Mouse (Mus musculus) lung, embryonic 16.5 days (tissue): ENCODE data around the gene Rfc2. TPM values are rescaled to one million over a fixed set of nuclear protein-coding genes. Genes with fewer than 3 reads are reported as not detected.
A peak's percentile ranks its signal among the peaks of the same experiment; 100 is the strongest.

Source experiments
- ATAC-seq: fragments of 200-750 bp; cut with Nextera tagmentation; 2 replicates; pipeline ENCODE4 v1.8.0; 2017; ENCODE audit warnings: low read depth, mild to moderate bottlenecking, moderate library complexity
- H3K27ac ChIP-seq: fragments of 300-500 bp; sonication (generic); 2 replicates; pipeline ENCODE4 v1.5.1; 2014; ENCODE audit warnings: mild to moderate bottlenecking, control low read depth, low read length
- H3K27me3 ChIP-seq: fragments of 300-500 bp; sonication (generic); 2 replicates; pipeline ENCODE4 v1.6.1; 2014; ENCODE audit warnings: low read depth, low read length, mixed read lengths; ENCODE audit not compliant: control insufficient read depth, insufficient read depth
- H3K36me3 ChIP-seq: fragments of 300-500 bp; sonication (generic); 2 replicates; pipeline ENCODE4 v1.6.1; 2014; ENCODE audit warnings: low read length; ENCODE audit not compliant: control insufficient read depth, insufficient read depth
- H3K4me1 ChIP-seq: fragments of 300-500 bp; sonication (generic); replicated peaks from 2 replicates; pipeline ENCODE4 v1.6.1; 2014; ENCODE audit warnings: low read length, mixed read lengths; ENCODE audit not compliant: control insufficient read depth, insufficient read depth
- H3K4me2 ChIP-seq: fragments of 300-500 bp; sonication (generic); 2 replicates; pipeline ENCODE4 v1.6.1; 2014; ENCODE audit warnings: low read depth, low read length, control low read depth
- H3K4me3 ChIP-seq: fragments of 300-500 bp; sonication (generic); 2 replicates; pipeline ENCODE4 v1.5.1; 2014; ENCODE audit warnings: mild to moderate bottlenecking, low read length, control low read depth
- H3K9ac ChIP-seq: fragments of 300-500 bp; sonication (generic); 2 replicates; pipeline ENCODE4 v1.6.1; 2014; ENCODE audit warnings: low read length, control low read depth
- H3K9me3 ChIP-seq: fragments of 300-500 bp; sonication (generic); 2 replicates; pipeline ENCODE4 v1.6.1; 2016; ENCODE audit warnings: low read length; ENCODE audit not compliant: control insufficient read depth
- WGBS: fragments of 180-500 bp; shearing (Covaris S2); extraction: QIAGEN DNeasy Blood & Tissue Kit; methylation state at CpG from one replicate; pipeline ENCODE4 v1.1.7; 2014; 5-methylcytosine and 5-hydroxymethylcytosine counted together
- polyA plus RNA-seq: library from polyadenylated mRNA; unstranded; fragments of >200 nt; fragmentation: Nextera tagmentation; extraction: Ambion mirVana; gene quantifications from 2 replicates; pipeline ENCODE4 v1.2.1, GENCODE M21; 2015

Rfc2 gene
- polyA plus RNA-seq, 1 experiment from 2014 or later = 270 TPM

- no peak overlapping the region for H3K27ac ChIP-seq
- peaks cover 14% of the 10 kb centered on the region for H3K36me3 ChIP-seq
- no peak overlapping the region for H3K4me3 ChIP-seq
- H3K27me3 ChIP-seq = no peaks in the 10 kb centered on the region
- no peak overlapping the region for H3K4me2 ChIP-seq
- 80% methylated on average over 8 of the region's 8 CpGs for WGBS
- no peaks in the 10 kb centered on the region for H3K9me3 ChIP-seq
- ATAC-seq = no peak
- H3K4me1 ChIP-seq = no peaks in the 10 kb centered on the region
- H3K9ac ChIP-seq = no peak overlapping the region
Measured at GRCm38 (mm10) chr5:134614296-134614695, 33.1 kb downstream of the Rfc2 start.

- H3K9me3 ChIP-seq = no peaks in the 10 kb centered on the region
- H3K27me3 ChIP-seq = no peaks in the 10 kb centered on the region
- 76% methylated on average over 7 of the region's 7 CpGs for WGBS
- no peaks in the 10 kb centered on the region for H3K4me1 ChIP-seq
- H3K4me2 ChIP-seq = no peak within 1 kb of the TSS
- no peak for ATAC-seq
- H3K27ac ChIP-seq = no peak within 1 kb of the TSS
- H3K9ac ChIP-seq = no peak within 1 kb of the TSS
- H3K36me3 ChIP-seq = peaks cover 17% of the 10 kb centered on the region
- no peak within 1 kb of the TSS for H3K4me3 ChIP-seq
Measured at GRCm38 (mm10) chr5:134614802-134615201, 33.6 kb downstream of the Rfc2 start, which contains the start of gene Lat2. Gene Lat2 (minus strand): TSS chr5:134615025.

- no peaks in the 10 kb centered on the region for H3K9me3 ChIP-seq
- no peak overlapping the region for H3K27ac ChIP-seq
- no peak overlapping the region for H3K4me2 ChIP-seq
- peaks cover 23% of the 10 kb centered on the region for H3K36me3 ChIP-seq
- no peak overlapping the region for H3K4me3 ChIP-seq
- H3K4me1 ChIP-seq = no peaks in the 10 kb centered on the region
- WGBS = 70% methylated on average over 8 of the region's 8 CpGs
- ATAC-seq = no peak
- H3K9ac ChIP-seq = no peak overlapping the region
- no peaks in the 10 kb centered on the region for H3K27me3 ChIP-seq
Measured at GRCm38 (mm10) chr5:134615380-134615779, 34.2 kb downstream of the Rfc2 start.

DNA sequence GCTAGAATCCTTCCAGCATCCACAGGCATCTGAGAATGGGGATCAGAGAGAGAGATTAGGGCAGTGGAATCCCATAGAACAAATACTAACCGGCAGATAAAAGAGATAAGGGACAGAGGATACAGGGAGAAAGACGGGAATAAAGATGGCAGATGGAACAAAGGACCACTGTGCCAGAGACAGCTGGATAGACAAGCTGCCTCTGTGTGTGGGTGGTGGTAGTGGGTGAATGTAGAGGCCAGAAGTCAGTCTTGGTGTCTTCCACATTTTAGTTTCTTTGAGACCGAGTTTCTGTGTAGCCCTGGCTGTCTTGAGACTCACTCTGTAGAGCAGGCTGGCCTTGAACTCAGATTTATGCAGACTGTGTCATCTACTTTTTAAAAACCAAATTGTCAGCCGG is 34.6 kb downstream of the Rfc2 start:
- Histone ChIP-seq H3K4me3 (no peak overlapping the region), H3K27me3 (no peaks in the 10 kb centered on the region), H3K4me1 (no peaks in the 10 kb centered on the region), H3K27ac (no peak overlapping the region), H3K9ac (no peak overlapping the region), H3K36me3 (peaks cover 27% of the 10 kb centered on the region), H3K9me3 (no peaks in the 10 kb centered on the region), H3K4me2 (no peak overlapping the region)
- ATAC-seq = no peak
- 54% methylated on average over 4 of the region's 4 CpGs for WGBS

GRCm38 (mm10) chr5:134617071-134617470 is 35.9 kb downstream of the Rfc2 start:
- peaks cover 40% of the 10 kb centered on the region for H3K36me3 ChIP-seq
- 56% methylated on average over 3 of the region's 3 CpGs for WGBS

GRCm38 (mm10) chr5:134620457-134620856 is 39.3 kb downstream of the Rfc2 start:
- WGBS = 86% methylated on average over 9 of the region's 9 CpGs
- H3K27me3 ChIP-seq = no peaks in the 10 kb centered on the region
- no peak overlapping the region for H3K4me2 ChIP-seq
- no peaks in the 10 kb centered on the region for H3K9me3 ChIP-seq
- no peak overlapping the region for H3K9ac ChIP-seq
- no peak overlapping the region for H3K27ac ChIP-seq
- H3K4me3 ChIP-seq = no peak overlapping the region
- ATAC-seq = no peak
- no peaks in the 10 kb centered on the region for H3K4me1 ChIP-seq
- H3K36me3 ChIP-seq = peaks cover 65% of the 10 kb centered on the region

More at GRCm38 (mm10) chr5:134617071-134617470, 35.9 kb downstream of the Rfc2 start:
- Histone ChIP-seq H3K9ac (no peak overlapping the region), H3K4me2 (no peak overlapping the region), H3K9me3 (no peaks in the 10 kb centered on the region), H3K27me3 (no peaks in the 10 kb centered on the region), H3K4me3 (no peak overlapping the region), H3K4me1 (no peaks in the 10 kb centered on the region), H3K27ac (no peak overlapping the region)
- ATAC-seq = peak; percentile 23; the same call in 1 of the 2 replicates

GRCm38 (mm10) chr5:134621099-134621640 is 40.0 kb downstream of the Rfc2 start:
- Histone ChIP-seq H3K4me2 (no peak overlapping the region), H3K36me3 (peaks cover 71% of the 10 kb centered on the region), H3K9me3 (no peaks in the 10 kb centered on the region), H3K9ac (no peak overlapping the region), H3K4me1 (no peaks in the 10 kb centered on the region), H3K27me3 (no peaks in the 10 kb centered on the region), H3K27ac (no peak overlapping the region), H3K4me3 (no peak overlapping the region)
- 85% methylated on average over 16 of the region's 16 CpGs for WGBS
- ATAC-seq = no peak

GRCm38 (mm10) chr5:134622069-134622468 is 40.9 kb downstream of the Rfc2 start:
- no peaks in the 10 kb centered on the region for H3K4me1 ChIP-seq
- H3K4me2 ChIP-seq = no peak overlapping the region
- H3K4me3 ChIP-seq = no peak overlapping the region
- H3K36me3 ChIP-seq = peaks cover 78% of the 10 kb centered on the region
- 59% methylated on average over 2 of the region's 2 CpGs for whole genome bisulfite sequencing
- no peak for ATAC-seq
- H3K9ac ChIP-seq = no peak overlapping the region
- H3K27me3 ChIP-seq = no peaks in the 10 kb centered on the region
- H3K9me3 ChIP-seq = no peaks in the 10 kb centered on the region
- no peak overlapping the region for H3K27ac ChIP-seq

GRCm38 (mm10) chr5:134629508-134629907 is 48.3 kb downstream of the Rfc2 start:
- no peak overlapping the region for H3K27ac ChIP-seq
- H3K36me3 ChIP-seq = peaks cover 37% of the 10 kb centered on the region
- H3K4me2 ChIP-seq = no peak overlapping the region
- no peaks in the 10 kb centered on the region for H3K9me3 ChIP-seq
- no peak overlapping the region for H3K4me3 ChIP-seq
- H3K27me3 ChIP-seq = no peaks in the 10 kb centered on the region
- ATAC-seq = no peak
- H3K4me1 ChIP-seq = no peaks in the 10 kb centered on the region
- WGBS = 59% methylated on average over 4 of the region's 4 CpGs
- no peak overlapping the region for H3K9ac ChIP-seq

DNA sequence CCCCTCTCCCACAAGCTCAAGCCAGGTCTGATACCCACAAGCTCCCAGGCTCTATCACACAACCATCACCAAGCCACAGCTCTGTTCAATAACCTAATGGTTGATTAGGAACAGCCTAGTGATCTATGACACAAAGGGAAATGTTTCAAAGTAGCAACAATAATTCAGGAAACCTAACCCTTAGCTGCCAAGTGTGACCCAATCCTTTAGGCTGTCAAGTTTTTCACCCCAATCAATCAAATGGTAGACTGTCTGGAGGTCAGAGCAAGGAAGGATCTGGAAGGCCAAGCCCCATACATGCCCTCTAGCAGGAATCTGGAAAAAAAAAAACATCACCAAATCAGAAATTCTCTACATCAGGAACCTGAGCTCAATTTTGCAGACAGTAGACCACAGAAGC is 49.7 kb downstream of the Rfc2 start:
- Histone ChIP-seq H3K4me2 (no peak overlapping the region), H3K9ac (no peak overlapping the region), H3K9me3 (no peaks in the 10 kb centered on the region), H3K27ac (no peak overlapping the region), H3K4me3 (no peak overlapping the region), H3K27me3 (no peaks in the 10 kb centered on the region), H3K36me3 (peaks cover 29% of the 10 kb centered on the region), H3K4me1 (no peaks in the 10 kb centered on the region)
- ATAC-seq = no peak
